Mouse (Mus musculus): ENCODE results near the gene Inpp5k.

DNA sequence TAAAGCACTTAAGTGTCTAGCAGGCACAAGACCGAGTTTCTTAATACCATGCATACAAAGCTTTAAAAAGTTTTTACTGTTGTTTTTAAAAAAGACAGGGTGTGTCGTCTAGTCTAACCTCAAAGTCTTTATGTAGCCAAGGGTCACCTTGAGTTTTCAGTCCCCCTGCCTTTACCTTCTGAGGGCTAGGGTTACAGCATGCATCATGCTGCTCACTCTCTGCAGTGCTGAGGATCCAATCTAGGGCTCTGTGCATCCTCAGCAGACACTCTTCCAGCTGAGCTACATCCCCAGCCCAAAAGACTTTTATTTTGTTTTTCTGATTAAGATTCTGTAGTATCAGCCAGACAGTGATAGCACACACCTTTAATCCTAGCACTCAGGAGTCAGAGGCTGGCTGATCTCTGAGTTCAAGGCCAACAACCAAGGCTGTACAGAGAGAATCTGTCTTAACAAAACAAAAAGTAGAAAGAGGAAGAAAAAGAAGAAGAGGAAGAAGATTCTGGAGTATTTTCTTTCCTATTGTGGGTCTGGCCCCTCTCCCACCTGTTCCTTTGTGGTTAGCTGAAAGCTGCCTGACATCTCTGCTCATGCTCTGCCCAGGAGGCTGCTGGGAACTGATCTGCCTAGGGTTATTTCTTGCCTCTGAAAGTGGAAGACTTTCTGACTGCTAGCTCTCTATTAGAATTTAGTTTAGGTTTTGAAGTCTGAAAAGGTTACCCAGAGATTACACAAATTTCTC is 8.0 kb upstream of the Inpp5k start:
- TF ChIP-seq CTCF (IDR thresholded peaks at IDR 0.05; ENCODE audit: low read depth) (no peak), EP300 (IDR thresholded peaks at IDR 0.05; ENCODE audit: low read depth) (no peak)

All from heart, postnatal 0 days (tissue).